Mouse (Mus musculus) thymus, postnatal 10 days (tissue): ENCODE results near the gene Wdpcp.

Experiments
- DNase-seq, 2 experiments: peaks; one replicate each; pipeline ENCODE4 v3.0.0; 2021; ENCODE audit warnings: low spot score in 2 of 2

Wdpcp gene

DNA sequence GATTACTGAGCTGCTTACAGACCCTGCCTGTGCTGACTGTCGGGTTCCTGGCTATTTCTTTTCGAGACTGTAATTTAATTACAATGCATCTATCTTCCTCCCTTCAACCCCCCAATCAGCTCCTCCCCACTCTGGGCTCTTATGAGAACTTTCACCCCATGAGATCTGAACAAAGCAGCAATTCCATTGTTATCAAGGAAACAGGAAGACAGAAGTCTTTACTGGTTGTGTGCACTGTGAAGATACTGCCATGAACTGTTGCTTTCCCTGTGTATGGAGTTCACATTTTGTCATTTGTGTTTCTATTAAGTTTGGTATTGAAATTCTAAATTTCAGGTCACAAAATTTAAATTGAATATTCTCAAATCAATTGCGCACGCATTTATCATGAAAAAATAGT is 177.5 kb downstream of the Wdpcp start:
- no peak for DNase-seq

DNA sequence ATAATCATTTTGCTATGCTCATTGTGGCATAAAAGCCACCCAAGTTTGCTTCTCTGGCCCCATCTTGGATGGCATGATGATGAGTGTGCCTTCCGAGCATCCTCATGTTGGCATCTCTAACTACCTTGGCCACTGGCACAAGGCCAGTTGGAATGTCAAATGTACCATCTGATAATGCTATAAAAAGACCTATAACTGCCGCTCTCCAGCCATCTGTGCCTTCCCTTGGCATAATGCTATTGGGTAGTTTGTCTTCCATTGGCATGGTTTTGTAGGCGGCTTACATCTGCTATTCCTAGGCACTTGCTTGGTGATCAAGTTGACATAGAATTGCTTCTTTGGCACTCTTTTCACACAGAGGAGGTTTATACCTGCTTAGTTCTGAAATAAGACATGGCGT is 191.2 kb downstream of the Wdpcp start:
- no peak for DNase-seq

DNA sequence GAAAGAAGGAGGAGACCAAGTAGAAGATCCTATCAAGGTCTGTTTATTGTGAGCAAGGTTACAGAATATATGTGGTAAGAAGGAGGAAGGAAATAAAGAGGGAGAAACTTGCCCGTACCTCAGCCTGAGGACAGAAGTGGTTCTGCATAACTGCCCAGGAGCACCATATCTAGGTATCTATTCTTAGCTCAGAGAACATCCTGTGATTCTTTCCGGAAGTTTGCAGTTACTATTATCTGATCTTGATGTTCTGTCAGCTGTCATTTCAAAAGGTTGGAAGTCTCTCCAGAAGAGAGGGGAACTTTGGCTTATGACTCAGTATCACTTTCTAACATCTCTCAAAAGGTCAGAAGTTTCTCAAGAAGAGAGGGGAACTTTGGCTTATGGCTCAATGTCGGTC is 216.8 kb downstream of the Wdpcp start:
- DNase-seq: no peak

DNA sequence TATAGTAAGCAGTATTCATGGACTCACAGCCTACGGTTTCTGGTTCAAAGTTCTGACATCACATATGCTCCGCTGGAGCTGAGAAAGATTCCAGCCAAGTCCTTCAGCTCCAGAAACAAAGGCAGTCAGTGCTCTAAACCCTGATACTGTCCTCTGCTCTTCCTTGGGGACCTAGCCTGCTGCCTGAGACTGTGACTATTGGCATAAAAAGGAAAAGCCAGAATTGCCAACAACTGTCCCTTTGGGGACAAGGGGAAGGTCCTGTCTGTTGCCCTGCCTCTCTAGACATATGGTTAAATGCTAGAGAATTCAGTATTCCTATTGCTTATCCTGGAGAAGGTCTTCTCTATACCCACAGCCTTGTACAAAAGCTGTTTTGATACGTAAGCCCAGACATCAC is 252.9 kb downstream of the Wdpcp start:
- DNase-seq: no peak

DNA sequence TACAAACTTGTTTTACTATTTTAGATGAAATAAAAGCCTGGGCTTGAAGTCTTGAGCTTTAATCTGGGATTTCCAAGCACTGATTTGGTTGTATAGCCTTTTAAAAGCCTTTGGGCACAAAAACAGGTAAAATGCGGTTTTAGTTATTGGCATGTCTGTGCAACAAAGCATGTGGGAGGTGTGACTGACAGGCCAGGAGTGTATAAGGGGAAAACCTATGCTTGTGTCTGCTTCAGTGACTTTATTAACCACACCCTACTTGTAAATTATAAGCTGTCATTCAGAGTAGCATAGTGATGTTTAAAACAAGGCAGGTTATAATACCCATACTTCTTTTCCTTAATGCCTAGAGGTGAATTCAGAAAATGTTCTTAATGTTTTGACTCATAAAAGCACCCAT is 254.5 kb downstream of the Wdpcp start:
- DNase-seq: no peak

DNA sequence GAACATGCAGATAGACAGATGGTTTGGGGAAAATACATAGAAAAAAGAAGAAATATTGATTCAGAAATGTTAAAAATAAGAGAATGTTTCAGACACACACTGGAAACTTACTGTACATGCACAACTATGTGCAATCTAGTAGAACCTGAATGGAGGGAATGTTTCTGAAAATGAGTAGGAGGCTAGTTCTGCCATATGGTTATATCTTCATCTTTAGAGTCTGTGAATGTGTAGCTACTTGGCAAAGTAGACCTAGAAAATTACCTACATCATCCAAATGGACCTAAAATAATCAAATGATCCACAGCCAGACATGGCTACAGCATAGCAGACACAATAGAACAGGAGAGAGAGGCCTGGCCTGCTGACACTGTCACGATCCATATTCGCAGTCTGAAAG is 275.0 kb downstream of the Wdpcp start:
- DNase-seq: no peak

DNA sequence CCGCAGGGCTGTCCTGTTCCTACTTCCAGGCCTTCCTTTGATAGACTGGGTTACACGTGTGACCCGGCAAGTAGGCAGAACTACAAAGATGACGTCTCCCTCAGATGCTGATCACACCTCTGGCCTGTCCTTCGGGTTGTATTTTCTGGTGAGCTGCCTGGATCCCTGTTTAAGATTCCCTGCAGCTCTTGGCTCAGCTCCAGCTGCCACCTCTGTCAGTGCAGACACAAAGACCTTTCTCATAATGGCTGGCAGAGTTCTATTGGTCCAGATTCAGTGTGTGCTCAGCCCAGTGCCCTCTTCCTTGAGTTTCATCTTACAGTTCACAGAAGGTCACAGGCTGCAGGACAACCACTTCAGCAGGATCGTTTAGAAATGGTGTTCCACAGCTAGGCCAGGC is 292.0 kb downstream of the Wdpcp start:
- no peak for DNase-seq

DNA sequence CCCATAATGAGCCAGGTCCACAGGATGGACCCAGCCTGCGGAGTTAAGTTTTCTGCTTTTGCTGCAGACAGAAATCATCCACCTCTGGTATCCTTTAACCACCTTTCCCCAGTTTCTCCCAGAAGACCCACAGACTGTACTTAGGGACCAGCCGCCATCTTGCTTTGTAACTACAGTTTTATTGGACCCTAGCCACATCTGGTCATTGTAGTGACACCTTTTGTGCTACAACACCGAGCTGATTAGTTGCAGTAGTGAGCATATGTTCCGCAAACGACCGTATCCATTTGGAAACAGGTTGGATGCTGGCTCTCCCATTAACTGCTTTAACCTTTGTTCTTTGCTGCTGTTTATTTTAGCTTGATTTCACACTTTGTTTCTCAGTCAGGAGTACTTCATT is 292.5 kb downstream of the Wdpcp start:
- DNase-seq: no peak

DNA sequence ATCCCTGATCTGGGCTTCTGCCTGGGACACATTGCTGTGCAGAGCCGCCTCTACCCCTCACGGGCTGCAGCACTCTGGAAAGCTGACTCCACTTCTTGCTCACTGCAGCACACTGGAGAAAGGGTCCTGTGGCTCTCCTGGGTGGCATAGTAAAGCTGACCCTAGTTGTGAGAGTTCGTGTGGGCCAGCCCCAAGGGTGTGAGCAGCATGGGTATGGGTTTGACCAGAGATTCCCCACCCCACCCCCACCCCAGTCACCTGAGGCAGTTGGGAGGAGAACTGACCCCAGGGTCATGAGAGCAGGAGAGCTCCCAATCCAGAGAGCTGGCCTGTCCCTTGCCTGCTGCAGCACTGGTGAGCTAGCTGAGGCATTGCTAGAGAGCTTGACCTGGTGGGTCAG is 296.6 kb downstream of the Wdpcp start:
- no peak for DNase-seq

GRCm38 (mm10) chr11:21870863-21871262 is 298.8 kb downstream of the Wdpcp start:
- no peak for DNase-seq

GRCm38 (mm10) chr11:21871728-21872127 is 299.7 kb downstream of the Wdpcp start:
- no peak for DNase-seq

GRCm38 (mm10) chr11:21875077-21875476 is 303.0 kb downstream of the Wdpcp start:
- no peak for DNase-seq

DNA sequence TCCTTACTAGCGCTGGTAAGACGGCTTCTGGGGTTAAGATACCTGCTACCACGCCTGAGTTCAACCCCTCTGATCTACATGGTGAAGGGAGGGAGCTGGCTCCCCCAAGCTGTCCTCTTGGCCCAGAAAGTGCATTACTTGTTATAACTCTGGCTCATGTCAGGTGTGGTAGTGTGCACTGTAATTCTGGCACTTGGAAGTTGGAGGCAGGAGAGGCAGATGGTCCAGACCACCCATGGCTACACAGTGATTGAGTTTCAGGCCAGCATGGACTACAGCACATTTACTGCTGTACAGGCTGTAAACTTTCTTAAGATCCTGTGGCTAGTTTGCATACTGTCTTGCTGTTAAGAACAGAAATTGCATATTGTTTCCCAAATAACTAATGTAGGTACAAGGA is 322.7 kb downstream of the Wdpcp start:
- no peak for DNase-seq

- no peak for DNase-seq
Observed at GRCm38 (mm10) chr11:21922531-21922930, 350.5 kb downstream of the Wdpcp start.
